Mouse (Mus musculus) granulocyte monocyte progenitor cell, adult 5-6 weeks (primary cell): ENCODE measurements around the gene Tmem233. TPM values are rescaled to one million over a fixed set of nuclear protein-coding genes. Genes with fewer than 3 reads are reported as not detected.

Experiments
- ATAC-seq: replicated peaks from 2 replicates; pipeline ENCODE4 v1.8.0; 2016; ENCODE audit warnings: mild to moderate bottlenecking, moderate TSS enrichment, inconsistent platforms; ENCODE audit not compliant: poor library complexity, severe bottlenecking
- total RNA-seq, 2 experiments: library from RNA; stranded (forward) in 1 of 2; stranded (reverse) in 1 of 2; fragments of 200-712, 200-1000 nt in 1 of 2; fragments of >200 nt in 1 of 2; fragmentation: Nextera tagmentation in 1 of 2; gene quantifications; 2 replicates each; pipeline ENCODE4 v1.2.3; 2014 to 2017

Gene Tmem233
- total RNA-seq, 2 experiments from 2014 or later = not detected

DNA sequence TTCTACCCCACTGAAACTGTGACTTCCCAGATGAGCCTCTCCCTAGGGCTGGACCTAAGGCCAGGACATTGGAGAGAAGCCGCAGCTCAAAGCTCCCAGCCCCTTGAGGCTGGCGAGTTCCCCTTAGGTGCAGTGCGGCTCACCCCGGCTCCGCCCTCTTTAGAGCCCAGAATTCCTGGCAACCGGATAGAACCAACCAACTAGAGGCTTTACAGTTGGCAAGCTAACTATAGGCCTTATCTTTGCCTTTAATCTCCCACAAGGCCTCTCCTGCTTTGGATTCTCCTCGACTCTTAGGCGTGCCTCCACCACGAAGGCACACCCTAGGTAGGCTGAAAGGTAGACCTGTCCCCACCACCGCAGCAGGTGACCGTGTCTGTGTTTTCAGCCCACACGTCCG lies 75.3 kb downstream of the Tmem233 start:
- ATAC-seq = no peak

DNA sequence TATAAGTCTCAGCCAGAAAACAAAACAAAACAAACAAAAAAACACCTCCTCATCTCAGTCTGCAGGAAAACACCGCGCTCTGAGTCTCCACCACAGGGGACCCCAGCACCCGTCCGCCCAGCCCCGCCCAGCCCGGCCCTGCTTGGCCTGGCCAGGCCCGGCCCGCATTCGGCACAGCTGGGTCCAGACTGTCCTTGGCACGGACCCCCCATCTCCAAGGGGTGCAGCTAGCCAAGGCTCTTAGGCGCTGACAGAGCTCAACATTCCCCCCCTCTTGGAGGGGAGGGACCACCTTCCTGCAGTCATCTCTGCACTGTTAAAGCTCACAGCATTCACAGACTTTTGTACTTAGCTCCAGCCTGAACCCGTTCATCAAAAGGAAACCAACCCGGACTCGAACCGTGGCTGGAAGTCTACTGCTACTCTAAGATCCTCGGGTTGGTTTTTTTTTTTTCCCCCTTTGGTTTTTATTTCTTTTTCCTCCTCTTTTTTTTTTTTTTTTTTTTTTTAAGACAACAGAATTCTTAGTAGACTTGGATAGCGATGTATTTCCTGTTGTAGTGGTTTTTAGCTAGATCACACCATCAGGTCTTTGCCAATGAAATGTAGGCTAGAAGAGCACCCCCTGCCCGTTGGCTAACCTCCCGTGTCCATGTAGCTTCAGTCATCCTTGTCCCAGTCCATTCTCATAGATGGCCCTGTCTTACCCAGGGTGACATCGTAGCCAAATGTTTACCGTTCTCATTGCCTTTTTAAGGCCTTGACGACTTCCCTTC lies 76.5 kb downstream of the Tmem233 start:
- ATAC-seq = no peak

DNA sequence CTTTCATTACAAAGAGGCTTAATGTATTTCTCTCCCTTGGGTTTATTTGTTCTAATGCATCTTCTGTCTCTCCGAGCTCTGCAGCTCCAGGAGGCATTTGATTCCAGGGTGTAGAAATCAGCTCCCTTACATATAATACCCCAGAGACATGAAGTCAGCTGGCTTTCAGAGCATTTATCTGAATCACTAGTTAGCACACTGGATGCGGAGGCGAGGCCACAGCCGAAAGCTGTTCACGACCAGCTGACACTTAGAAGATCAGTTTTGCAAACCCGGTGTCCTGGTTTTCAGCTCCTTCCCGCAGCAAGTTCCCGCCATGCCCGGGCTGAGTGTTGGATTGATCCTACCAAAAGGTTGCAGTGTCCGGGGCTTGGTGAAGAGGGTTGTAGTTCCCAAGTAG lies 78.8 kb downstream of the Tmem233 start:
- ATAC-seq = no peak

- ATAC-seq = peak; percentile 28; the same call in 1 of the 2 replicates
Measured at GRCm38 (mm10) chr5:116003825-116004224, 79.2 kb downstream of the Tmem233 start.

DNA sequence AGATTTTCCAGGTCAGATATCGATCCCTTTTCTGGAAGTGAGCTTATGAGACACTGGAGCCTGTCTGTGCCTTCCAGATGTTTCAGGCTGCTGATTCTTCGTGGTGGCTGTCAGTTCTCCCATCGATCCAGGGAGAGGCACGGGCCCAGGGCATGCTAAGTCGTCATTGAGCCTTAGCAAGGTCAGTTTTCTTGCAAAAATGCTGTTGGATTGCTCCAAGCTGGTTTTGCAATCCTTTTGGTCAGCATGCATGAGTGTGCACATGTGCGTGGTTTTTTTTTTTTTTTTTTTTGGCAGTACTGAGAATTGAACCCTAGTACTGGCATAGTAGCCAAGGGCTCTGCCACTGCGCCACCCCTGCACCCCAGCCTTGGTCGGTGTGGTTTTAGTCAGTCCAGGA lies 79.9 kb downstream of the Tmem233 start:
- ATAC-seq = peak; percentile 64

GRCm38 (mm10) chr5:115997376-115997775 lies 85.7 kb downstream of the Tmem233 start:
- no peak for ATAC-seq

DNA sequence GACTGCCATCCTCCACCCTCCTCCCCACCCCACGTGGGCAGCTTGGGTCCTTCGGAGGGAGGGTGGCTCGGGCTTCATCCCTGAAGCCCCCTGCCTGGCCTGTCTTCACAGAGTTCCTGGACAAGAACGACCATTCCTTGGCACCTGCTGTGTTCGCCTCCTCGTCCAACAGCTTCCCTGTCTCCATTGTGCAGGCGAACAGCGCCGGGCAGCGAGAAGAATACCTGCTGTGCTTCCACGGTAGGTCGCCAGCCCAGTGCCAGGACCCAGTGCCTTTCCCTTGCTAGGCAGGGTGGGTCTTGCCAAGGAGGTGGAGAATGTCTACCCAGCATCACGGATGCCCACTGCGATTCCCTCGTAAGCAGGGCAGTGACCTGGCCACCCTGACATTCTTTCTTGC lies 88.9 kb downstream of the Tmem233 start:
- no peak for ATAC-seq

GRCm38 (mm10) chr5:115991717-115992116 lies 91.3 kb downstream of the Tmem233 start:
- ATAC-seq = no peak

Other genes with a start within 250 kb of the Tmem233 start
- gene Cit, start 238.0 kb downstream of the Tmem233 start, total RNA-seq (2014; fragmentation: Nextera tagmentation) = 31.8 and 36.3 TPM in 2 replicates
- 26.5 and 32.9 TPM in 2 replicates for gene Cit, start 238.0 kb downstream of the Tmem233 start, total RNA-seq (2017)
- gene Prkab1, start 58.7 kb downstream of the Tmem233 start, total RNA-seq (2014; fragmentation: Nextera tagmentation) = 47.5 and 48.3 TPM in 2 replicates
- 17.2 and 20.8 TPM in 2 replicates for gene Prkab1, start 58.7 kb downstream of the Tmem233 start, total RNA-seq (2017)
- not detected in 2 replicates for gene Ccdc60, start 205.7 kb upstream of the Tmem233 start, total RNA-seq (2014; fragmentation: Nextera tagmentation)
- gene Ccdc60, start 205.7 kb upstream of the Tmem233 start, total RNA-seq (2017) = not detected in 2 replicates